Mouse (Mus musculus) layer of hippocampus, postnatal 25 days (tissue): Measurements from ENCODE around the gene Eaf1. TPM values are rescaled to one million over a fixed set of nuclear protein-coding genes. Genes with fewer than 3 reads are reported as not detected.

ENCODE experiments used
- total RNA-seq, 2 experiments: library from RNA; stranded (reverse); gene quantifications; 2 replicates each; pipeline ENCODE4 v1.2.3; 2021

Gene Eaf1
- total RNA-seq, 2 experiments from 2014 or later, result 12.6 to 15.4 TPM

Other genes with a start within 250 kb of the Eaf1 start
- 1 to 10 TPM; 3.6 to 4.1 TPM for gene Phf7, start 243.1 kb upstream of the Eaf1 start, total RNA-seq
- 100 to 1,000 TPM; 127 to 131 TPM for gene Bap1, start 242.9 kb upstream of the Eaf1 start, total RNA-seq
- 1 to 10 TPM; 4.4 TPM for gene Dnah1, start 170.5 kb upstream of the Eaf1 start, total RNA-seq
- 10 to 100 TPM; 36.8 to 40.1 TPM for gene Capn7, start 157.8 kb upstream of the Eaf1 start, total RNA-seq
- 100 to 1,000 TPM; 135 to 147 TPM for gene Sh3bp5, start 58.3 kb upstream of the Eaf1 start, total RNA-seq
- 10 to 100 TPM; 27.2 to 28.6 TPM for gene Mettl6, start 641 bp downstream of the Eaf1 start, total RNA-seq
- gene Colq, start 96.9 kb downstream of the Eaf1 start, total RNA-seq, result under 1 TPM; 0.54 to 0.75 TPM
- not detected for gene Gm49387, start 146.5 kb downstream of the Eaf1 start, total RNA-seq
- 1 to 10 TPM; 9.0 to 10.0 TPM for gene Btd, start 146.6 kb downstream of the Eaf1 start, total RNA-seq
- 1 to 10 TPM; 7.6 to 9.3 TPM for gene Hacl1, start 146.9 kb downstream of the Eaf1 start, total RNA-seq